Mouse (Mus musculus) stomach, embryonic 16.5 days (tissue): ENCODE data around the gene Rab27a. TPM values are rescaled to one million over a fixed set of nuclear protein-coding genes. Genes with fewer than 3 reads are reported as not detected.

Experiments used
- microRNA-seq: library from miRNA; unstranded; fragments of <30 nt; microRNA quantifications from one replicate; pipeline ENCODE4, GENCODE M21; 2016
- polyA plus RNA-seq: library from polyadenylated mRNA; unstranded; fragments of >200 nt; fragmentation: Nextera tagmentation; extraction: Ambion mirVana; gene quantifications from 2 replicates; pipeline ENCODE4 v1.2.1, GENCODE M21; 2015

Gene Rab27a
- polyA plus RNA-seq, 1 experiment from 2014 or later: 23.3 TPM

Small RNA genes lying within 50 kb of the gene (microRNA-seq; reads per million reads assigned to microRNA genes)
- gene Gm27353: not detected

Other genes starting within 250 kb of the Rab27a start
- 0.25 and 0.31 TPM in 2 replicates for gene Prtg, start 238.0 kb upstream of the Rab27a start, polyA plus RNA-seq
- gene Pygo1, start 119.2 kb upstream of the Rab27a start, polyA plus RNA-seq: 2.5 and 2.8 TPM in 2 replicates
- 0.77 and 0.81 TPM in 2 replicates for gene Dyx1c1, start 86.1 kb upstream of the Rab27a start, polyA plus RNA-seq
- not detected in 2 replicates for gene Gm44503, start 86.0 kb upstream of the Rab27a start, polyA plus RNA-seq
- 11.2 and 11.7 TPM in 2 replicates for gene Ccpg1os, start 59.5 kb upstream of the Rab27a start, polyA plus RNA-seq
- gene Ccpg1, start 59.4 kb upstream of the Rab27a start, polyA plus RNA-seq: 36.8 and 38.6 TPM in 2 replicates
- gene Pigb, start 4.5 kb upstream of the Rab27a start, polyA plus RNA-seq: 15.6 and 18.7 TPM in 2 replicates
- 0.10 and 0.40 TPM in 2 replicates for gene Khdc3, start 57.0 kb downstream of the Rab27a start, polyA plus RNA-seq
- gene Gm20509, start 57.6 kb downstream of the Rab27a start, polyA plus RNA-seq: not detected in 2 replicates
- gene Rsl24d1, start 68.6 kb downstream of the Rab27a start, polyA plus RNA-seq: 85.1 and 90.5 TPM in 2 replicates